Mouse (Mus musculus) megakaryocyte, embryonic 14.5 days (primary cell): ENCODE measurements at regions not wholly inside any gene's neighbourhood (a gene's known extent, or its start where the extent isn't known, plus 50 kb on each side); places are given as distances from the start of the nearest gene placed in this dataset.

Experiments
- H3K27me3 ChIP-seq: replicated peaks from 2 replicates; pipeline ENCODE3; 2012; ENCODE audit warnings: inconsistent platforms
- H3K36me3 ChIP-seq: replicated peaks from 2 replicates; pipeline ENCODE3; 2012; ENCODE audit warnings: low read length, inconsistent platforms, mixed read lengths
- H3K4me1 ChIP-seq: 2 replicates; pipeline ENCODE4 v1.6.1; 2012; ENCODE audit warnings: inconsistent platforms
- H3K4me3 ChIP-seq: replicated peaks from 2 replicates; pipeline ENCODE3; 2012; ENCODE audit warnings: moderate library complexity, mild to moderate bottlenecking, inconsistent platforms
- H3K9me3 ChIP-seq: 2 replicates; pipeline ENCODE4 v1.6.1; 2012; ENCODE audit warnings: inconsistent platforms
- FLI1 ChIP-seq: IDR thresholded peaks from 2 replicates; pipeline ENCODE4 v1.6.1; 2012; ENCODE audit warnings: low read length, inconsistent platforms, mixed read lengths
- GATA1 ChIP-seq: IDR thresholded peaks from 3 replicates; pipeline ENCODE4 v1.6.1; 2012; ENCODE audit warnings: mixed read lengths, low read length, inconsistent platforms, borderline replicate concordance

- Histone ChIP-seq H3K27me3 (no peaks in the 10 kb centered on the region), H3K4me3 (no peak overlapping the region), H3K36me3 (no peaks in the 10 kb centered on the region), H3K4me1 (no peaks in the 10 kb centered on the region), H3K9me3 (peaks cover 15% of the 10 kb centered on the region)
- no peak for TF ChIP-seq GATA1
- no peak for TF ChIP-seq FLI1
Measured at GRCm38 (mm10) chr2:160044591-160044990, 289.4 kb downstream of the Gm826 start.

- peaks cover 15% of the 10 kb centered on the region for H3K9me3 ChIP-seq
- no peaks in the 10 kb centered on the region for H3K4me1 ChIP-seq
- no peak overlapping the region for H3K4me3 ChIP-seq
- no peaks in the 10 kb centered on the region for H3K36me3 ChIP-seq
- H3K27me3 ChIP-seq: no peaks in the 10 kb centered on the region
- TF ChIP-seq FLI1 (no peak), GATA1 (no peak)
Measured at GRCm38 (mm10) chr2:160044184-160044583, 289.8 kb downstream of the Gm826 start.

GRCm38 (mm10) chr2:160029432-160029831 lies 304.5 kb downstream of the Gm826 start:
- Histone ChIP-seq H3K27me3 (no peaks in the 10 kb centered on the region), H3K4me1 (no peaks in the 10 kb centered on the region), H3K4me3 (no peak overlapping the region), H3K36me3 (no peaks in the 10 kb centered on the region), H3K9me3 (peaks cover 28% of the 10 kb centered on the region; the same call in 1 of the 2 replicates)
- no peak for TF ChIP-seq FLI1
- no peak for TF ChIP-seq GATA1

- no peaks in the 10 kb centered on the region for H3K36me3 ChIP-seq
Measured at GRCm38 (mm10) chr2:160028459-160028858, 305.5 kb downstream of the Gm826 start.

GRCm38 (mm10) chr2:160025911-160026310 lies 308.1 kb downstream of the Gm826 start:
- H3K4me1 ChIP-seq: no peaks in the 10 kb centered on the region
- no peak overlapping the region for H3K4me3 ChIP-seq
- TF ChIP-seq GATA1 (no peak), FLI1 (no peak)
- H3K9me3 ChIP-seq: peaks cover 26% of the 10 kb centered on the region; the same call in 1 of the 2 replicates
- no peaks in the 10 kb centered on the region for H3K36me3 ChIP-seq
- no peaks in the 10 kb centered on the region for H3K27me3 ChIP-seq

More at GRCm38 (mm10) chr2:160028459-160028858, 305.5 kb downstream of the Gm826 start:
- no peaks in the 10 kb centered on the region for H3K4me1 ChIP-seq
- H3K9me3 ChIP-seq: peaks cover 29% of the 10 kb centered on the region; the same call in 1 of the 2 replicates
- TF ChIP-seq FLI1 (no peak), GATA1 (no peak)
- H3K4me3 ChIP-seq: no peak overlapping the region
- no peaks in the 10 kb centered on the region for H3K27me3 ChIP-seq

GRCm38 (mm10) chr2:160021541-160021940 lies 312.4 kb downstream of the Gm826 start:
- Histone ChIP-seq H3K4me3 (no peak overlapping the region), H3K9me3 (peaks cover 30% of the 10 kb centered on the region), H3K36me3 (no peaks in the 10 kb centered on the region), H3K4me1 (no peaks in the 10 kb centered on the region), H3K27me3 (no peaks in the 10 kb centered on the region)
- TF ChIP-seq GATA1 (no peak), FLI1 (no peak)

- no peaks in the 10 kb centered on the region for H3K36me3 ChIP-seq
- no peaks in the 10 kb centered on the region for H3K27me3 ChIP-seq
- TF ChIP-seq FLI1: no peak
- TF ChIP-seq GATA1: no peak
Measured at GRCm38 (mm10) chr2:160020876-160021275, 313.1 kb downstream of the Gm826 start.

GRCm38 (mm10) chr2:160017020-160017812 lies 316.7 kb downstream of the Gm826 start:
- Histone ChIP-seq H3K9me3 (peaks cover 36% of the 10 kb centered on the region), H3K27me3 (no peaks in the 10 kb centered on the region), H3K36me3 (no peaks in the 10 kb centered on the region), H3K4me1 (no peaks in the 10 kb centered on the region), H3K4me3 (no peak overlapping the region)
- TF ChIP-seq FLI1: no peak
- TF ChIP-seq GATA1: no peak

More at GRCm38 (mm10) chr2:160020876-160021275, 313.1 kb downstream of the Gm826 start:
- Histone ChIP-seq H3K4me1 (no peaks in the 10 kb centered on the region), H3K4me3 (no peak overlapping the region), H3K9me3 (peaks cover 28% of the 10 kb centered on the region)

GRCm38 (mm10) chr2:160011421-160011820 lies 322.5 kb downstream of the Gm826 start:
- no peak overlapping the region for H3K4me3 ChIP-seq
- H3K36me3 ChIP-seq: no peaks in the 10 kb centered on the region
- no peaks in the 10 kb centered on the region for H3K27me3 ChIP-seq
- TF ChIP-seq FLI1 (no peak), GATA1 (no peak)
- H3K9me3 ChIP-seq: peaks cover 17% of the 10 kb centered on the region; the same call in 1 of the 2 replicates
- no peaks in the 10 kb centered on the region for H3K4me1 ChIP-seq

GRCm38 (mm10) chr2:160002695-160003094 lies 331.3 kb downstream of the Gm826 start:
- H3K9me3 ChIP-seq: peaks cover 10% of the 10 kb centered on the region
- H3K4me1 ChIP-seq: no peaks in the 10 kb centered on the region
- H3K36me3 ChIP-seq: no peaks in the 10 kb centered on the region
- no peak overlapping the region for H3K4me3 ChIP-seq
- H3K27me3 ChIP-seq: no peaks in the 10 kb centered on the region
- no peak for TF ChIP-seq FLI1
- TF ChIP-seq GATA1: no peak
